Mouse (Mus musculus) limb, embryonic 13.5 days (tissue): ENCODE data around the gene Uchl1. TPM values are rescaled to one million over a fixed set of nuclear protein-coding genes. Genes with fewer than 3 reads are reported as not detected.

Experiments used
- ATAC-seq: fragments of 200-750 bp; cut with Nextera tagmentation; 2 replicates; pipeline ENCODE4 v1.8.0; 2017; ENCODE audit warnings: low read depth, moderate number of reproducible peaks, moderate TSS enrichment; ENCODE audit not compliant: low FRiP score
- H3K27ac ChIP-seq: fragments of 300-500 bp; sonication (generic); 2 replicates; pipeline ENCODE4 v1.5.1; 2015; ENCODE audit warnings: inconsistent platforms, mild to moderate bottlenecking, moderate library complexity
- H3K27me3 ChIP-seq: fragments of 300-500 bp; sonication (generic); 2 replicates; pipeline ENCODE4 v1.6.1; 2015; ENCODE audit warnings: mild to moderate bottlenecking, inconsistent platforms
- H3K36me3 ChIP-seq: fragments of 300-500 bp; sonication (generic); 2 replicates; pipeline ENCODE4 v1.6.1; 2015; ENCODE audit warnings: inconsistent platforms, mild to moderate bottlenecking, moderate library complexity
- H3K4me1 ChIP-seq: fragments of 300-500 bp; sonication (generic); 2 replicates; pipeline ENCODE4 v1.6.1; 2015; ENCODE audit warnings: inconsistent platforms
- H3K4me2 ChIP-seq: fragments of 300-500 bp; sonication (generic); replicated peaks from 2 replicates; pipeline ENCODE4 v1.6.1; 2015; ENCODE audit warnings: inconsistent platforms, mild to moderate bottlenecking, moderate library complexity
- H3K4me3 ChIP-seq: fragments of 300-500 bp; sonication (generic); 2 replicates; pipeline ENCODE4 v1.5.1; 2015; ENCODE audit warnings: moderate library complexity, mild to moderate bottlenecking, inconsistent platforms
- H3K9ac ChIP-seq: fragments of 300-500 bp; sonication (generic); 2 replicates; pipeline ENCODE4 v1.6.1; 2015; ENCODE audit warnings: mild to moderate bottlenecking, inconsistent platforms
- H3K9me3 ChIP-seq: fragments of 300-500 bp; sonication (generic); 2 replicates; pipeline ENCODE4 v1.6.1; 2016; ENCODE audit warnings: inconsistent platforms
- WGBS: fragments of 180-500 bp; shearing (Covaris S2); methylation state at CpG from one replicate; pipeline ENCODE4 v1.1.7; 2015; 5-methylcytosine and 5-hydroxymethylcytosine counted together
- polyA plus RNA-seq: library from polyadenylated mRNA; unstranded; fragments of >200 nt; fragmentation: Nextera tagmentation; extraction: Ambion mirVana; gene quantifications from 2 replicates; pipeline ENCODE4 v1.2.1, GENCODE M21; 2015

The Uchl1 gene
- polyA plus RNA-seq, 1 experiment from 2014 or later: 95.3 TPM

DNA sequence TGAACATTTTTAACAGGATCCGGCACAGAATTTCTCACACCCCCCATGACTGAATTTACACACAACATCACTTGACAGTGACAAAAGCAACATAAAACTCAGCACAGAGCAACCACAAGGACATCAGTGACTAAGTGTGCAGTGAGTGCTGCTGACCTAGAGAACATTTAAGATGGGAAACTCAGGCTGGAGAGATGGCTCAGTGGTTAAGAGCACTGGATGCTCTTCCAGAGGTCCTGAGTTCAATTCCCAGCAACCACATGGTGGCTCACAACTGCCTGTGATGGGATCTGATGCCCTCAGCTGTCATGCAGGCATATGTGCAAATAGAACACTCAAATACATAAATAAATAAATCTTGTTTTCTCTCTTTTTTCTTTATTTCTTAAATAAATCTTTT, 57.7 kb downstream of the Uchl1 start:
- WGBS: 97% methylated on average over 1 of the region's 1 CpGs
- no peaks in the 10 kb centered on the region for H3K9me3 ChIP-seq

More for the DNA sequence above, 57.7 kb downstream of the Uchl1 start:
- Histone ChIP-seq H3K4me2 (no peak overlapping the region), H3K4me1 (peaks cover 7% of the 10 kb centered on the region; the same call in 1 of the 2 replicates), H3K36me3 (no peaks in the 10 kb centered on the region), H3K9ac (no peak overlapping the region), H3K27ac (no peak overlapping the region), H3K27me3 (no peaks in the 10 kb centered on the region), H3K4me3 (no peak overlapping the region)
- no peak for ATAC-seq

Other genes with a start within 250 kb of the Uchl1 start
- 60.2 and 63.9 TPM in 2 replicates for gene Apbb2, start 57.3 kb upstream of the Uchl1 start, polyA plus RNA-seq
- gene Limch1, start 69.7 kb downstream of the Uchl1 start, polyA plus RNA-seq: 75.5 and 82.0 TPM in 2 replicates